Mouse (Mus musculus) MEL (cell line): ENCODE results near the gene Ypel5.

Experiments used
- BHLHE40 ChIP-seq: IDR thresholded peaks from 2 replicates; pipeline ENCODE4 v1.6.1; 2012; ENCODE audit warnings: low read depth, mild to moderate bottlenecking, inconsistent platforms, low read length, improper control_type of control experiment, borderline replicate concordance
- CTCF ChIP-seq, 3 experiments: IDR thresholded peaks in 2 of 3; conservative IDR thresholded peaks in 1 of 3; 2 replicates each; pipeline ENCODE4 v1.5.1; 2011 to 2012; ENCODE audit warnings: low read length in 3 of 3, low read depth in 2 of 3, mild to moderate bottlenecking in 2 of 3, improper control_type of control experiment in 1 of 3, inconsistent platforms in 1 of 3, mixed read lengths in 1 of 3, moderate library complexity in 1 of 3; ENCODE audit not compliant: control insufficient read depth in 1 of 3, insufficient read depth in 1 of 3, poor library complexity in 1 of 3, severe bottlenecking in 1 of 3
- ETS1 ChIP-seq: IDR thresholded peaks from 2 replicates; pipeline ENCODE4 v1.6.1; 2012; ENCODE audit warnings: low read depth, mild to moderate bottlenecking, inconsistent platforms, low read length, improper control_type of control experiment, moderate library complexity
- HCFC1 ChIP-seq: IDR thresholded peaks from 2 replicates; pipeline ENCODE4 v1.6.1; 2012; ENCODE audit warnings: low read depth, mild to moderate bottlenecking, inconsistent platforms, low read length, improper control_type of control experiment, moderate library complexity
- KAT2A ChIP-seq: conservative IDR thresholded peaks from 2 replicates; pipeline ENCODE4 v1.6.1; 2012; ENCODE audit warnings: low read depth, low read length, improper control_type of control experiment, inconsistent platforms
- POLR2A ChIP-seq, 2 experiments: IDR thresholded peaks; 2 replicates each; pipeline ENCODE4 v1.6.1; 2011 to 2012; ENCODE audit warnings: low read length in 2 of 2, mild to moderate bottlenecking in 2 of 2, control low read depth in 1 of 2, improper control_type of control experiment in 1 of 2, low read depth in 1 of 2, moderate library complexity in 1 of 2; ENCODE audit not compliant: control insufficient read depth in 1 of 2, insufficient read depth in 1 of 2, poor library complexity in 1 of 2
- RCOR1 ChIP-seq: IDR thresholded peaks from 2 replicates; pipeline ENCODE4 v1.6.1; 2012; ENCODE audit warnings: low read depth, mild to moderate bottlenecking, inconsistent platforms, low read length, improper control_type of control experiment
- SIN3A ChIP-seq: IDR thresholded peaks from 2 replicates; pipeline ENCODE4 v1.6.1; 2012; ENCODE audit warnings: low read length, improper control_type of control experiment, inconsistent platforms
- USF1 ChIP-seq: IDR thresholded peaks from 2 replicates; pipeline ENCODE4 v1.6.1; 2014; ENCODE audit warnings: low read depth, mild to moderate bottlenecking, inconsistent platforms, low read length, improper control_type of control experiment, moderate library complexity
- USF2 ChIP-seq, 2 experiments: IDR thresholded peaks; 2 replicates each; pipeline ENCODE4 v1.6.1; 2011 to 2012; ENCODE audit warnings: improper control_type of control experiment in 2 of 2, low read length in 2 of 2, borderline replicate concordance in 1 of 2, inconsistent platforms in 1 of 2, low read depth in 1 of 2, mild to moderate bottlenecking in 1 of 2; ENCODE audit not compliant: insufficient read depth in 1 of 2

DNA sequence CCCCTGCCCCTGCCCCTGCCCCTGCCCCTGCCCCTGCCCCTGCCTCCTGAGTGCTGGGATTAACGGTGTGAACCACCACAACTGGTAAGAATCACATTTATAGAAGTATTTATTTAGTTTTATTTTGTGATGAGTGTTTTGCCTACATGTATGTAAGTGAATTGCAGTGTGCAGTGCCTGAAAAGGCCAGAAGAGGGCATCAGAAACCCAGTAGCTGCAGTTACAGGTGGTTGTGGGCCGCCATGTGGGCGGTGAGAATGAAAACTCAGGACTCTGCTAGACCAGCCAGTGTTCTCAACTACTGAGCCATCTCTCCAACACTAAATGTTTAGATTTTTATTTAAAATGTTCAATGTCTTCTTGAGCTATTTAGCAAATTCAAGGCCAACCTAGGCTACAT is 39.7 kb upstream of the Ypel5 start:
- TF ChIP-seq CTCF (IDR thresholded peaks at IDR 0.05 in 2 of 3, conservative IDR thresholded peaks at IDR 0.05 in 1 of 3; ENCODE audit: control insufficient read depth in 1 of 3, insufficient read depth in 1 of 3, low read depth in 2 of 3, low read length in 3 of 3, poor library complexity in 1 of 3, severe bottlenecking in 1 of 3) (peak; percentile 25 to 42 (median 30); a peak in 4 of 6 replicates), USF1 (no peak), ETS1 (no peak), POLR2A (IDR thresholded peaks at IDR 0.05; ENCODE audit: control insufficient read depth in 1 of 2, insufficient read depth in 1 of 2, low read depth in 1 of 2, low read length in 2 of 2, poor library complexity in 1 of 2) (no peak), RCOR1 (no peak), USF2 (IDR thresholded peaks at IDR 0.05; ENCODE audit: borderline replicate concordance in 1 of 2, insufficient read depth in 1 of 2, low read depth in 1 of 2, low read length in 2 of 2) (no peak), HCFC1 (no peak), KAT2A (no peak), SIN3A (no peak), BHLHE40 (no peak)
